Mouse (Mus musculus): ENCODE measurements at regions not wholly inside any gene's neighbourhood (a gene's known extent, or its start where the extent isn't known, plus 50 kb on each side); places are given as distances from the start of the nearest gene placed in this dataset.
A peak's percentile ranks its signal among the peaks of the same experiment; 100 is the strongest.

DNA sequence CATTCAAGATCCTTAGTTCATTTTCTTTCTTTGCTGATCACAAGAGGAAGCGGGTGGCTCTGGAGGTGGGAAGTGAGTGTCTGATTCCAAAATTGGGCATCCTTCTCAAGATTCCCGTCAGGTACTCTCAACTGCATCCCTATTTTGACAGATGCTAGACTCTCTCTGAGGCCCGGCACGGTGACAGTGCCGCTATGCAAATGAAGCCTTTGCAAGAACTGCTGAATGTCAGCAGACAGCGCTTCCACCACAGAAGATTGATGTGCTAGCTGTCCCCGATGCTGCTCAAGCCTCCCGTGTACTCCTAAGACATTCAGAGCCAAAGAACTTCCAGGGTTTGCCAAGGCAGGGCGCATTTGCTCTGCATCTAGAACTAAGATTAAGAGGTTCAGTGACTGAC, 50.9 kb upstream of the Cpne4 start:
- TF ChIP-seq GATA4 (IDR thresholded peaks at IDR 0.05; ENCODE audit: insufficient replicate concordance, low read length): no peak

DNA sequence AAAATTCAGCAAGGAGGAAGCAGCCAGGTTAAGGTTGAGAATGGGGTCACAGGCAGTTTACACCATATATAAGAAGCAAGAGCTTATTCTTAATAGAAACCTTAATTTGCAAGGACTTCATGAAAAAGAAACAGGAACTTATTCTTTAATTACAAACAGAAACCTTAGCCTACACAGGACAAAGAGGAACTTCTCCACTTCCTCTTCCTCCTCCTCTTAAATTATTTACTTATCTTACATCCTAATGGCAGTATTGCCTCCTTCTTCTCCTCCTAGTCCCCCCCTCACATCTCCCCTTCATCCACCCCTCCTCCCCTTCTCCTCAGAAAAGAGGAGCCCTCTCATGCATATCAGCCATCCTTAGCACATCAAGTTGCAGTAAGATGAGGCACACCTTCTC, 56.4 kb upstream of the Cpne4 start:
- no peak for TF ChIP-seq GATA4 (IDR thresholded peaks at IDR 0.05; ENCODE audit: insufficient replicate concordance, low read length)

DNA sequence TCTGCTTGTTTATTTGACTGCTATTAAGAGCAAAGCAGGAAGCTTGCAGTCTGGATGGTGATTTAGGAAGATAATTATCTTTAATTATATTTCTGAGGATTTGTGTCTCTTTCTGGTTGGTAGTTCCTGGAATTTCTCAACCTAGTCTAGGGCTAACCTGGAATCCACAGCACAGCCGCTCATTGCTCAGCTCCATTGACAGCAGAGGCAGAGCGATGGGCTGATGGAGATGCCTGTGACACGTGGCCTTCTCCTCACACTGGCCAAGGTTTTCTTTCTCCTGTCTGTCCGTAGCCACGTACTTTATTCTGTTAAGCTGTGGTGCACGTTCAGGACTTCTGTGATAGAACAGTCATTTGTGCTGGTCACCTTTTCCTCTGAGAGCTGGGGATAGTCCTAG, 57.7 kb upstream of the Cpne4 start:
- no peak for TF ChIP-seq GATA4 (IDR thresholded peaks at IDR 0.05; ENCODE audit: insufficient replicate concordance, low read length)

DNA sequence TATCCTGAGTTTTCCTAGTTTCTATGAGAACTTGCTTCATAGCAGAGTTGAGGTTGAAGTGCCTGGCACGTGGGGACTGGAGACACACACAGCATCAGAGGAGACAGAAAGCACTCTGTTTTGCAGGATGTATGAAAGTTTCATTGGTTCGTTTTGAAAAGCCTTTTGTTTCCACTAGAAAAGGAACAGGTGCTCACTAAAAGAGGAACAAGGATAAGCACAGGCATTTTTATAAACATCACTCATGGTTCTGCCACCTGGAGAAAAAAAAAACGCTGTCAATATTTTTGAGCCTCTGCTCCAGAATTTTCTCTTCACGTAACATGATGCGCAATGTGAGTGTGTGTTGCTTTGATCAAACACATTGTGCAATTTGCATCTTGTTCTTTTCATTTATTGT, 64.6 kb upstream of the Cpne4 start:
- no peak for TF ChIP-seq GATA4 (IDR thresholded peaks at IDR 0.05; ENCODE audit: insufficient replicate concordance, low read length)

DNA sequence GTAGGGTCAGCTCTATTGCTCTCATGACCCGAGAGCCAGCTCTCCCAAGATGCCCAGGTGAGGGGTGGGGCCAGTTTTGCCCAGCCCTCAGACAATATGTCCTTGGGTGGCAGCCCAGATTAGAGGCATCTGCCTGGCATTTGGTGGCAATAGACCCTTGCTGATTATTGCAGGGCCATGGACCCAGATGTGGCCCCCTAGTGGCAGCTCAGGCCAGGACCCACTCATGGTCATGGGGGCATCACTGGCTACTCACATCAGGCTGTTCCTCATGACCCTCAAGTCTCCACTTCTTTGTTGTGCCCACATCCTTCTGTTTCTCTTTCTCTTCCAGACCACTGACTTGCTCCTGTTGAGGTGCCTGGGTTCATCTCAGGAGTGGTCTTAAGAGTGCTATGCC, 66.4 kb upstream of the Cpne4 start:
- TF ChIP-seq GATA4 (IDR thresholded peaks at IDR 0.05; ENCODE audit: insufficient replicate concordance, low read length): no peak

DNA sequence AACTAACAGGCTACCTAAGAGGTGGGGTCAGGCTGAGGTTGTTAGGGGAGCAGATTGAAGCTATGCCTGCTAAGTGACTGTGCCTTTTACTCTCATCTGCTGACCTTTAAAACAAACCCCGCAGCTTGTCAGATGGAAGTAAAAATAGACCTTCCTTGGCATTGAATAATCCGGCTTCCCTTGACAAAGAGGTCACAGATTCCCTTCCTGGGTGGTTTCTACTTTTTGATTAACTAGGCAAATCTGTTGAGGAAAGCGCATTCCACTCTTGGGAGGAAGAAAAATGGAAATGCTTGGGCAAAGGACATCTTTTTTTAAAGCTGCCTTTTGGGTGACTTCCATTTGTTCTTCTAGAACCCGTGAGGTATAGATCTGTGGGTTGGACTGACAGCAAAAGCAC, 72.3 kb upstream of the Cpne4 start:
- no peak for TF ChIP-seq GATA4 (IDR thresholded peaks at IDR 0.05; ENCODE audit: insufficient replicate concordance, low read length)

DNA sequence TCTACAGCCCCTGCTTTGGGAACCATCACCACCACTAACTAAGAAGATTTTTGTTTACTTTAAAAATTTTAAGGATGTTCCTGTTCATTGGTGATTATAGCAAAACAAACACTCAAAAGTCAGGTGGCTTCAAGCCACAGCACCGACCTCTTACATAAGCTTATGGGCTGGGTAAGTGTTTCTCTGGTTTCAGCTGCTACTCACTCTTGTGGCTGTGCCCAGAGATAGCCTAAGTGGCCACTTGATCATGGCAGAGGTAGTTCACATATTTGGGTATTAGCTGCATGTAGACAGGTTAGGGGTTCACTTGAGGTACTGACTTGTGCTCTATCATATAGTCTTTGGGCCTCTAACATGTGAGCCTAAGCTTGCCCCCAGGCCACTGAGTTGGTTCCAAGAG, 79.8 kb upstream of the Cpne4 start:
- TF ChIP-seq GATA4 (IDR thresholded peaks at IDR 0.05; ENCODE audit: insufficient replicate concordance, low read length): no peak

DNA sequence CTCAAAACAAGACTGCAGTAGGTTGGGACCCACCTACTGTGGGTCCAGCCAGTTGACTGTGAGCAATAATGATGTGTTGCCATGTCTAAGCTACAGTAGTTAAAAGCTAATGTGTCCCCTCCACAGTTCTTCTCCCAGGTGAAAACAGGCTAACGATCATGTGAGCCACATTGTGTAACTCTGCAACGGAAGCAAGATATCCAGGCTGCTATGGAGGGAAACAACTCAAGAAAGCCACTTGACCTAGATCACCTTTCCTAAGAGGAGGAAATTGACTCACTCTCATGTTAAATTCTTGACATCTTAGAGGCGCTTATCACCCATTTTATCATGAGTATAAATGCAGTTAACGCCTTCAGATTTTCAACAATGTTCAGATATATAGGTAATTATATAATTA, 83.4 kb upstream of the Cpne4 start:
- TF ChIP-seq GATA4 (IDR thresholded peaks at IDR 0.05; ENCODE audit: insufficient replicate concordance, low read length): no peak

DNA sequence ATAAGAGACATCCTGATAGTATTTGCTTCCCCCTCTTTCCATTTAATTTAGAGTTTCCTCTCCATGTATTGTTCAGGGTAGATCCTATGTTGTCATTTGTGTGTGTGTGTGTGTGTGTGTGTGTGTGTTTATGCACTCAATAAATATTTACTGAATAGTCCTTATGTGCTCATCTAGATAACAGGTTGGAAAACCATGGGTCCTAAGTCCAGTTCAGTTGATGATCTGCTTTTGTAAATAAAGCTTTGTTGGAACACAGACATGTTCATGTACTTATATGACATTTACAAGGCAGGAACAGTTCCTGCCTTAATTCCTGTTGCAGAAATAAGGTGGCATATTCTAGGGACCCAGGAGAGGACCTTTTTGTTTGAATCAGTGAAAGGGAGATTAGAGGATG, 87.0 kb upstream of the Cpne4 start:
- peak; percentile 50; the same call in 1 of the 2 replicates for TF ChIP-seq GATA4 (IDR thresholded peaks at IDR 0.05; ENCODE audit: insufficient replicate concordance, low read length)

DNA sequence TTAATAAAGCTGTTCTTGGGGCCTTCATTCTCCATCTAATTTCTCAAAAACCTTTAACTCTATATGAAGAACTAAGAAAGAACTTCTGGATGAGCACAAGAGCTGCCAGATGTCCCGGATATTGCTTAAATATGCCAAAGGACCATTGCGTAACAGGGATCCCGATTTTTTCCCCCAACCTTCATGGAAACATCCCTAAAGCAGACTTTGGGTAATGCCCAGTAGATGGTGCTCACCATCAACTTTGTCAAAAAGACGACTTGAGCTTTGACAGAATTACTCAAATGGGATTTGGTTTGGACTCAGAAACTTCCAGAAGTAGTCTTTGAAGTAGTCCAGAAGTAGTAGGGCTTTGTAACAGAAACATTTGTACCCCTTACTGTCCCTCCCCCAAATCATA, 89.5 kb upstream of the Cpne4 start:
- no peak for TF ChIP-seq GATA4 (IDR thresholded peaks at IDR 0.05; ENCODE audit: insufficient replicate concordance, low read length)

DNA sequence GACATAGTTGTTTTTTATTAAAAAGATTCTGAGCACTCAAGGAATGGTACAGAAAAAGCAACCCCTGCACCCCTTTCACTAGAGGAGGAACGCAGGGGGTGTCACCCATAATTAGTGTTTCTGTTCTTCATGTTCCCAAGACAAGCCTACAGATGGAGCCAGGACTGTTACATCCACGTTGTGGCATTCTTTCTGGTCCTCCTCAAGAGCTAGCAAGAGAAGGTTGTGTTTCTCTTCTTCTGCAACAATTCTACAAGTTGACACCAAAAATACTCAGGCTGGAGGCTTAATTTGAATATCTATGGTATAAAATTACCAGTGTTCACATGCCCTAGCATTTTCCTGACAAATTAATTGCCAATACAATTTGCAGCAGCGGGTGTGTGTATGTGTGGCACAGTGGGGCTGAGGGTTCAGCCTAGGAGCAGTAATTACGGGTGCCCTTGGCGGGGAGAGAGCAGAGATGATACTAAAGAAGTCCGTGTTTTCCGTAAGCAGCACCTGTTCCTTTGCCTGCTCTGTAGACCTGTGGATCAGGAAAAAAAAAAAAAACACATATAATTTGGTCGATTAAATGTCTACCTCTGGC, 98.4 kb upstream of the Cpne4 start:
- no peak for TF ChIP-seq GATA4 (IDR thresholded peaks at IDR 0.05; ENCODE audit: insufficient replicate concordance, low read length)

DNA sequence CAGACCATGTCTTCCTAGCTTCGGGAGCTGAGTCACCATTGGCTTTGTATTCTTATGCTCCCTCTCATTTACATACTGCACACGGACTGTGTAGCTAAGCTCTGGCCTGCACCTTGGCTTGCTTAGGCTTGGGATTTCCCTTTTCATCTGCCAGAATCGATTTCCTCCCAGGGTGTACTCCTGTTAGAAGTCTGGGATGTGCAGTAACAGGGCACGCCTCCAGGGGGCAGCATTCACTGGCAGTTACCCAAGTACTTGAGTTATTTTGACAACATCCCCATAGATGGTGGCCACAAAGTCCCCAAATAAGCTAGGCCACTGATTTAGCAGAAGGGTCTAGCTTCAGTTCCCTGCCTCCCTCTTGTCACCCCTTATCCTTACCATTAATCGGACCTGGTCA, 102.2 kb upstream of the Cpne4 start:
- TF ChIP-seq GATA4 (IDR thresholded peaks at IDR 0.05; ENCODE audit: insufficient replicate concordance, low read length): no peak

DNA sequence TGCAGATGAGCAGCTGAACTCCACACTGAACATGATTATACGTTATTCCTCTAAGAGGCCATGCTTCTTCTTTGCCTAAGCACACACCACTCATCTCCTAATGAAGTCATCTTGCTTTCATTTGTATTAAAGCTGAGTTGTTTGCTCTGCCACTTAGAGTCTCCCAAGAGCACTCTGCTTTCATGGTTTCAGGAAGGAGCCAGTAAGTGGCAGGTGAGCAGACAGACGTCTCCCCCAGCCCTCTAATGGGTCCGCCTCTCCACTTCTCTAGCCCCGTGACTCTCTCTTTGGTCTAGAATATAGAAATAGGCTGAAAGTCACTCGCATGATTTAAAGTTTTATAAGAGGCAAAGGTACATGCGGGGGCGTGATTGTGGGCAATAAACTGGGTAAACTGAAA, 103.8 kb upstream of the Cpne4 start:
- no peak for TF ChIP-seq GATA4 (IDR thresholded peaks at IDR 0.05; ENCODE audit: insufficient replicate concordance, low read length)

DNA sequence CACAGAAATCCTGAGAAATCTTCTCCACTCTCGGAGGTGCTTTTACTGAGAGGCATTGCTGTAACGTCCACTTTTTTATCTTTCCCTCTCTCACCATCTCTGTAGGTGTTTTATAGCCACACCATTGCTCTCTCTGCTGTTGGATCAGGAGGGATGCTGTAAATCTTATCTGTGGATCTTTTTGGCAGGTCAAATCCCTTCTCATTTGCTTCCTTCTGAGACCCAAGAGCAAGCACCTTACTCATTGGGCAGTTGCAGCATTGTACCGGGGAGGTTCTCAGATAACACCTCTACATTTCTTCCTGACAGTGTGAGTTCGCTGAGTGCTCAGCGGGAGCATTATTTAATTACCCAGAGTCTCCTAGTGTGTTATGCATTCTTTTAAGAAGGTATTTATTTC, 75.5 kb upstream of the Acpp start:
- TF ChIP-seq GATA4 (IDR thresholded peaks at IDR 0.05; ENCODE audit: insufficient replicate concordance, low read length): no peak

DNA sequence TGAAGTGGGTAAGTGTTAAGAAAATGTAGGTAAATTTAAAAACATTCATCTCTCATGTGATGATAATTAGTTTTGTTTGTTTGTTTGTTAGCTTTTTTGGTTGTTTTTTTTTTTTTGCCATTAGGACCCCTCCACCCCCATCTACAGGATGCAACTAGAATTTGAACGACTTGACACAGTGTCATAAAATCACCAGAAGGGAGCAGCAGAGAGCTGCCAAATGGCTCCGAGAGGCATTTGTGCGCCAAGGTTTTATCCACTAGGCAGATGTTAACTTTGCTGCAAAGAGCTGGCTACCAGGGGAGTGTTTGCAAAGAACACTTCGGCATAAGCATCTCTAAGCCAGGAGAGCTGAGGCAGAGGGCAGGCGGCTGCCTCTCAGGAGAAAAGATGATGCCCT, 72.7 kb upstream of the Acpp start:
- TF ChIP-seq GATA4 (IDR thresholded peaks at IDR 0.05; ENCODE audit: insufficient replicate concordance, low read length): no peak

DNA sequence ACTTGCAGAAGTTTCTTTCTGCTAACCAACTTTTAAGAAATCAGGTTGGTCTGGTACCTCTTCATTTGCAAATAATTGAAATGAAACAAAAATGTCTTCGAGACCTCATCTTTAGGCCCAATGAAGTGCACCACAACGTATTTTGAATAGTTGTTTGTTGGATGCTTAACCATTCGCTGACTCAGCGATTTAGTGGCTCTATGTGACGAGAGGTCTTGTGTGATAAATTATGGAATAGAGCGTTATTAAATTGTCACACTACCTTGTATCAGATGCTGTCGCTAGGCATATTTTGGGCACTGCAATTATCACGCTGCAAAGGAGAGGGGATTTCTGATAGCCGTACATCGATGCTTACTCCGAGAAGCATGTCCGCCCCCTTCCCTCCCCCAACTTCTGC, 71.8 kb upstream of the Acpp start:
- TF ChIP-seq GATA4 (IDR thresholded peaks at IDR 0.05; ENCODE audit: insufficient replicate concordance, low read length): no peak

DNA sequence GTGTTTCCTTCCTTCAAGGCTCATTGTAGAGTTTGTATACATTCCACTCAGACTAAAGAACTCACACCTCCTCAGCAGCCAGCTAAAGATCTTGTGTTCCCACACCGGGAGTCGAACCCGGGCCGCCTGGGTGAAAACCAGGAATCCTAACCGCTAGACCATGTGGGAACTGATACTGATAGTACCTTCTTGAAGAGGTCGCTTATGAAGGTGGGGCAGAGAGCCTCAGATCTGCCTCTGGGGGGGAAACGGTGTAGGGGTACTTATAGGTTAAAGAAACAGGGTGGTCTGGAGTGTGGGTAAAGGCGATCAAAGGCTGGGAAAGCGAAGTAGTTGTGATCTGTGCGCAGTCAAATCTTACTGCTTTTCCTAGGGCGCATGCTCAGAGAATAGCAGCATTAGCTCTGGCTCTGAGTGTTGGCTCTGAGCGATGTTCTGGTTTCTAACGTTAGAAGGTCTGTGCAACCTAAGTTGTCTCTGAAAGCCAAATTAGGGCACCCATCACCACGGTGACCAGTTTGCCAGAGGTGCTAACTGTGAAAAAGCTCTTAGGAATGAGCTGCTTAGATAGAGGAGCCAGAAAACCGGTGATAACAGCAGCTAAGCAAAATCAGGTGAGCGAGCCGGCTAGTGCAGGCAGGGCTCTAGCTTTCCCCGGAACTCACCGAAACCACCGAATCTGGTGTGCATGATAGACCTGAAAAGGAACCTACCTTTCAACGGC, 71.2 kb upstream of the Acpp start:
- TF ChIP-seq GATA4 (IDR thresholded peaks at IDR 0.05; ENCODE audit: insufficient replicate concordance, low read length): no peak
